Mouse (Mus musculus) liver, adult 2 months (tissue): ENCODE results near the gene Timp3. TPM values are rescaled to one million over a fixed set of nuclear protein-coding genes. Genes with fewer than 3 reads are reported as not detected.

Experiments
- DNase-seq: peaks from one replicate; pipeline ENCODE4 v3.0.0-alpha.2; 2011; ENCODE audit warnings: low read depth, low spot score; ENCODE audit errors: extremely low read depth
- H3K27ac ChIP-seq: fragments of 200-500 bp; replicated peaks from 2 replicates; pipeline ENCODE4 v1.5.1; 2012; ENCODE audit warnings: low read depth, mild to moderate bottlenecking, control low read depth, inconsistent platforms, low read length; ENCODE audit not compliant: insufficient read depth
- H3K27me3 ChIP-seq: fragments of 200-500 bp; 2 replicates; pipeline ENCODE4 v1.6.1; 2012; ENCODE audit warnings: mild to moderate bottlenecking, moderate library complexity, low read length, inconsistent platforms; ENCODE audit not compliant: control insufficient read depth, insufficient read depth
- H3K36me3 ChIP-seq: fragments of 200-500 bp; 2 replicates; pipeline ENCODE4 v1.6.1; 2012; ENCODE audit warnings: low read length, inconsistent platforms; ENCODE audit not compliant: control insufficient read depth, insufficient read depth
- H3K4me1 ChIP-seq: fragments of 200-500 bp; 2 replicates; pipeline ENCODE4 v1.6.1; 2011; ENCODE audit warnings: low read length; ENCODE audit not compliant: control insufficient read depth, insufficient read depth
- H3K4me3 ChIP-seq: fragments of 200-500 bp; 2 replicates; pipeline ENCODE4 v1.5.1; 2011; ENCODE audit warnings: low read depth, mild to moderate bottlenecking, control low read depth, low read length, moderate library complexity; ENCODE audit not compliant: insufficient read depth
- H3K79me2 ChIP-seq: fragments of 200-500 bp; 2 replicates; pipeline ENCODE4 v1.6.1; 2012; ENCODE audit warnings: inconsistent platforms, mild to moderate bottlenecking, low read length, moderate library complexity; ENCODE audit not compliant: control insufficient read depth, insufficient read depth
- H3K9ac ChIP-seq: fragments of 200-500 bp; 2 replicates; pipeline ENCODE4 v1.6.1; 2012; ENCODE audit warnings: low read depth, mild to moderate bottlenecking, control low read depth, inconsistent platforms, low read length
- CTCF ChIP-seq: fragments of 200-500 bp; IDR thresholded peaks from 2 replicates; pipeline ENCODE4 v1.5.1; 2011; ENCODE audit warnings: low read depth, low read length, control low read depth
- POLR2A ChIP-seq: fragments of 200-500 bp; IDR thresholded peaks from 2 replicates; pipeline ENCODE4 v1.6.1; 2011; ENCODE audit warnings: low read length, control low read depth; ENCODE audit not compliant: insufficient read depth; ENCODE audit errors: extremely low read depth
- WGBS: fragments of 180-500 bp; shearing (Covaris S2); methylation state at CpG from one replicate; pipeline ENCODE4 v1.1.7; 2018; 5-methylcytosine and 5-hydroxymethylcytosine counted together
- polyA plus RNA-seq: library from polyadenylated mRNA; depleted of rRNA; stranded (reverse); fragments of >200 nt; gene quantifications from 2 replicates; pipeline ENCODE4 v1.2.3, GENCODE M21; 2012
- total RNA-seq: library from RNA; depleted of rRNA; stranded (reverse); fragments of >200 nt; gene quantifications from 2 replicates; pipeline ENCODE4 v1.2.3, GENCODE M21; 2014

Timp3 gene
- total and polyA plus RNA-seq, 2 experiments, result 5.2 to 12.8 TPM

DNA sequence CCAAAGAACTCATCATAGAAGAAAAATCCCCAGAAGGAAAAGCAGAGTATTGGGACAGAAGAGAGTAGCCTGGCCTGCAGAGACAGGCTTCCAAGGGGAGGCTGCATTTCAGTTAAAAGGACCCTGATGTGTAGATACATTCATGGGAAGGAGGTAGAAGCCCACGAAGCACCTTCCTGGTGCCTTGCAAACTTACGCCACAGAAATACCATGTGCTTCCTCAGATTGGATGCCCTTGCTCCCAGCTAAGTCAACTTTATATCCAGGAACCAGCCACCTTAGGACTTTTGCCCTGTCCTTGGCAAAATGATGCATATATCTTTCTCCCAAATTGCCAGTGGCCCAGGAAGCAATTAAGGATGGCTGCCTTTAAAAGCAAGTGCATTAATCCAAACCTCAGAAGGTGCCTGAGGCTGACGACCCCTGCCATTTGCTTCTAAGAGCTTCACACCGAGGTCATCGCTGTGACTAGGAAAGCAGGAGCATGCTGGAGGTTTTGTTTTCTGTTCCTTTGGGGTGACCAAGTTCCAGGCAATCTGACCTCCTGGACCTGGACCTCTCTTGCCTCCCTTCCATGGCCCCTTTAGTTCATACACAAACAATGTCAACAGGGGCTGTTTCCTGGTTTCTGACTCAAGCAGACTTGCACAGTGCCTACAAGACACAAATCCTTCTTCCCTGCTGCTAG, 31.0 kb downstream of the Timp3 start:
- Histone ChIP-seq H3K4me1 (no peaks in the 10 kb centered on the region; the same call in 1 of the 2 replicates), H3K79me2 (no peaks in the 10 kb centered on the region), H3K36me3 (no peaks in the 10 kb centered on the region), H3K27me3 (no peaks in the 10 kb centered on the region), H3K27ac (peak overlapping the region; percentile 74), H3K4me3 (no peak overlapping the region), H3K9ac (no peak overlapping the region)
- no peak for DNase-seq
- TF ChIP-seq POLR2A (no peak), CTCF (no peak)
- 74% methylated on average over 5 of the region's 5 CpGs for WGBS

GRCm38 (mm10) chr10:86331681-86332281, 31.6 kb downstream of the Timp3 start:
- Histone ChIP-seq H3K27ac (peak overlapping the region; percentile 74), H3K9ac (no peak overlapping the region), H3K4me3 (no peak overlapping the region)

GRCm38 (mm10) chr10:86332942-86333341, 32.8 kb downstream of the Timp3 start:
- TF ChIP-seq POLR2A (no peak), CTCF (no peak)

More at GRCm38 (mm10) chr10:86331681-86332281, 31.6 kb downstream of the Timp3 start:
- H3K4me1 ChIP-seq, result peaks cover 2% of the 10 kb centered on the region; the same call in 1 of the 2 replicates
- DNase-seq, result peak; percentile 13
- no peaks in the 10 kb centered on the region for H3K36me3 ChIP-seq
- TF ChIP-seq POLR2A (no peak), CTCF (no peak)
- no peaks in the 10 kb centered on the region for H3K79me2 ChIP-seq
- no peaks in the 10 kb centered on the region for H3K27me3 ChIP-seq
- WGBS, result 77% methylated on average over 7 of the region's 7 CpGs

DNA sequence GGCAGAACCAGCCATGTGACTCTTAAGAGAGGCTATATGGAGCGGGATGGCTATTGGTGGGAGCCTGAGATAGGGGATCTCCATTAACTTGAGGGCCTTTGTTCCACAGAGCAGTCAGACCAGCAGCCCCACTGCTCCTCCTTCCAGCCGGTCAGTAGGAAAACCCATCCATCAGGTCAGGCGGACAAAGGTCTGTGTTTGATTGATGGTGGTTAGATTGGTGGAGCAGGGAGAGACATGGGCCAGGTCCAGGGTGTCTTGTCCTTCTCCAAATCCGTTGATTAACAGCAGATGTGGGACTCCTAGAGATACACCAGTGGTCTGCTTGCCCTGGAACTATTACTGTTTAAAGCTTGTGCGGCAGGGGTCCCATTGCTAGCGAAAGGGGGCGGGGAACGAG, 34.4 kb downstream of the Timp3 start:
- H3K9ac ChIP-seq, result no peak overlapping the region
- WGBS, result 81% methylated on average over 8 of the region's 8 CpGs
- H3K4me1 ChIP-seq, result peaks cover 6% of the 10 kb centered on the region; the same call in 1 of the 2 replicates

More at GRCm38 (mm10) chr10:86332942-86333341, 32.8 kb downstream of the Timp3 start:
- Histone ChIP-seq H3K4me3 (no peak overlapping the region), H3K79me2 (no peaks in the 10 kb centered on the region), H3K4me1 (peaks cover 2% of the 10 kb centered on the region; the same call in 1 of the 2 replicates), H3K27ac (no peak overlapping the region), H3K36me3 (no peaks in the 10 kb centered on the region), H3K9ac (no peak overlapping the region), H3K27me3 (no peaks in the 10 kb centered on the region)
- WGBS, result 92% methylated on average over 3 of the region's 3 CpGs
- DNase-seq, result no peak

DNA sequence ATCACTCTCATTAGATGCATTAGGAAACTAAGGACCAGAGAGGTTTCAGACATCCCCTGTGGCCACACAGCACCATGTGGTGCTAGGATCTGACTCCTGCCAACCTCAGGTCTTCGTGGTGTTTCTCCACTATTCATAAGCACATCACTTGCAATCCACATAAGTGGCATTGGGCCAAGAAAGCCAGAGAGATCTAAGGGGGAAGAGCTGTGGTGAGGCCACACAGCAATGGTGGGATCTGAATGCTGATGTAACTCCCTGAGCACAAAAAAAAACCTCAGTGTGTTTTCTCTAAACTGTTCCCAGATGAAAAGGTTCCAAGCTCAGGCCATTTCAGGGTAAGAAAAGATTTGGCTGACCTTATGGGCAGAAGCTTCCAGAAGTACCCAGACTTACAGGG, 36.3 kb downstream of the Timp3 start:
- Histone ChIP-seq H3K9ac (no peak overlapping the region), H3K79me2 (no peaks in the 10 kb centered on the region), H3K36me3 (no peaks in the 10 kb centered on the region), H3K4me1 (peaks cover 13% of the 10 kb centered on the region), H3K4me3 (no peak overlapping the region), H3K27ac (no peak overlapping the region), H3K27me3 (no peaks in the 10 kb centered on the region)
- 78% methylated on average over 1 of the region's 1 CpGs for whole genome bisulfite sequencing
- DNase-seq, result no peak
- no peak for TF ChIP-seq CTCF
- TF ChIP-seq POLR2A, result no peak

More for the DNA sequence above, 34.4 kb downstream of the Timp3 start:
- DNase-seq, result no peak
- H3K4me3 ChIP-seq, result no peak overlapping the region
- H3K27ac ChIP-seq, result no peak overlapping the region
- TF ChIP-seq CTCF (no peak), POLR2A (no peak)
- H3K36me3 ChIP-seq, result no peaks in the 10 kb centered on the region
- H3K27me3 ChIP-seq, result no peaks in the 10 kb centered on the region
- H3K79me2 ChIP-seq, result no peaks in the 10 kb centered on the region

DNA sequence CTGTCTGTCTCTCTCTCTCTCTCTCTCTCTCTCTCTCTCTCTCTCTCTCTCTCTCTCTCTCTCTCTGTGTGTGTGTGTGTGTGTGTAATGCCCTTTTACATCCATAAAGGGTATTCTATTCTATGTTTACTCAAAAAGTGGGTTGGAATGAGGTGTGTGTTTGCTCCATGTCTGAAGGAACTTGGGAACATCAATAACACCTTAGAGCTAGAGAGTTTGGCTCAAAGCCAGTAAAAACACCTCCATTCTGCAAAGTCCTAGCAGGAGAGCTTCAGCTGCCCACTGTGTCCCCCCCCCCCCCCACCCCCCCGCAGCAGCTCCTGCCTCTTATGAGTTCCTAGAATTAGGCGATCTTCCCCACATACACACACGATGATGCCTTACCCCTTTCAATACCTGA, 37.1 kb downstream of the Timp3 start:
- Histone ChIP-seq H3K36me3 (no peaks in the 10 kb centered on the region), H3K4me1 (peaks cover 13% of the 10 kb centered on the region), H3K79me2 (no peaks in the 10 kb centered on the region), H3K4me3 (no peak overlapping the region), H3K9ac (no peak overlapping the region), H3K27ac (no peak overlapping the region), H3K27me3 (no peaks in the 10 kb centered on the region)
- 74% methylated on average over 3 of the region's 3 CpGs for WGBS
- TF ChIP-seq CTCF, result no peak
- TF ChIP-seq POLR2A, result no peak
- no peak for DNase-seq
